Mouse (Mus musculus): Measurements from ENCODE around the gene Ccdc30. TPM values are rescaled to one million over a fixed set of nuclear protein-coding genes. Genes with fewer than 3 reads are reported as not detected.

Gene Ccdc30
- total RNA-seq, 2 experiments from 2014 or later = not detected

Other genes with a start within 250 kb of the Ccdc30 start
- 1.3 and 2.4 TPM in 2 replicates for gene Zfp691, start 241.3 kb downstream of the Ccdc30 start, total RNA-seq (2014; fragmentation: Nextera tagmentation)
- gene Zfp691, start 241.3 kb downstream of the Ccdc30 start, total RNA-seq (2017) = 2.4 and 4.5 TPM in 2 replicates
- 0.36 and 0.52 TPM in 2 replicates for gene Ermap, start 225.5 kb downstream of the Ccdc30 start, total RNA-seq (2014; fragmentation: Nextera tagmentation)
- gene Ermap, start 225.5 kb downstream of the Ccdc30 start, total RNA-seq (2017) = 0.26 and 2.4 TPM in 2 replicates
- 15.7 and 54.8 TPM in 2 replicates for gene Svbp, start 220.2 kb downstream of the Ccdc30 start, total RNA-seq (2014; fragmentation: Nextera tagmentation)
- gene Svbp, start 220.2 kb downstream of the Ccdc30 start, total RNA-seq (2017) = 23.4 and 125 TPM in 2 replicates
- not detected in 2 replicates for gene Tmem269, start 197.3 kb downstream of the Ccdc30 start, total RNA-seq (2014; fragmentation: Nextera tagmentation)
- not detected in 2 replicates for gene Tmem269, start 197.3 kb downstream of the Ccdc30 start, total RNA-seq (2017)
- 5.3 and 11.2 TPM in 2 replicates for gene AU022252, start 182.8 kb downstream of the Ccdc30 start, total RNA-seq (2014; fragmentation: Nextera tagmentation)
- 9.3 and 23.6 TPM in 2 replicates for gene AU022252, start 182.8 kb downstream of the Ccdc30 start, total RNA-seq (2017)
- 14.0 and 14.7 TPM in 2 replicates for gene P3h1, start 182.6 kb downstream of the Ccdc30 start, total RNA-seq (2014; fragmentation: Nextera tagmentation)
- gene P3h1, start 182.6 kb downstream of the Ccdc30 start, total RNA-seq (2017) = 14.7 and 15.9 TPM in 2 replicates
- not detected in 2 replicates for gene Cldn19, start 160.1 kb downstream of the Ccdc30 start, total RNA-seq (2014; fragmentation: Nextera tagmentation)
- gene Cldn19, start 160.1 kb downstream of the Ccdc30 start, total RNA-seq (2017) = not detected in 2 replicates
- 1,162 and 1,300 TPM in 2 replicates for gene Ybx1, start 120.9 kb downstream of the Ccdc30 start, total RNA-seq (2014; fragmentation: Nextera tagmentation)
- 1,625 and 1,634 TPM in 2 replicates for gene Ybx1, start 120.9 kb downstream of the Ccdc30 start, total RNA-seq (2017)
- 107 and 136 TPM in 2 replicates for gene Ppih, start 95.0 kb downstream of the Ccdc30 start, total RNA-seq (2014; fragmentation: Nextera tagmentation)
- gene Ppih, start 95.0 kb downstream of the Ccdc30 start, total RNA-seq (2017) = 163 and 172 TPM in 2 replicates
- 11.5 and 17.4 TPM in 2 replicates for gene Ppcs, start 6.9 kb upstream of the Ccdc30 start, total RNA-seq (2014; fragmentation: Nextera tagmentation)
- 13.3 and 18.0 TPM in 2 replicates for gene Ppcs, start 6.9 kb upstream of the Ccdc30 start, total RNA-seq (2017)
- not detected in 2 replicates for gene Zmynd12, start 7.3 kb upstream of the Ccdc30 start, total RNA-seq (2014; fragmentation: Nextera tagmentation)
- not detected in 2 replicates for gene Zmynd12, start 7.3 kb upstream of the Ccdc30 start, total RNA-seq (2017)
- gene Rimkla, start 77.1 kb upstream of the Ccdc30 start, total RNA-seq (2014; fragmentation: Nextera tagmentation) = not detected in 2 replicates
- gene Rimkla, start 77.1 kb upstream of the Ccdc30 start, total RNA-seq (2017) = 0.10 TPM in 1 of 2 replicates, not detected in the other
- gene Foxj3, start 121.5 kb upstream of the Ccdc30 start, total RNA-seq (2014; fragmentation: Nextera tagmentation) = 23.0 and 25.6 TPM in 2 replicates
- gene Foxj3, start 121.5 kb upstream of the Ccdc30 start, total RNA-seq (2017) = 16.0 and 21.6 TPM in 2 replicates
- gene Frg2f1, start 124.0 kb upstream of the Ccdc30 start, total RNA-seq (2014; fragmentation: Nextera tagmentation) = 1.0 and 3.8 TPM in 2 replicates
- 0.13 and 1.3 TPM in 2 replicates for gene Frg2f1, start 124.0 kb upstream of the Ccdc30 start, total RNA-seq (2017)
- not detected in 2 replicates for gene Guca2a, start 222.2 kb upstream of the Ccdc30 start, total RNA-seq (2014; fragmentation: Nextera tagmentation)
- not detected in 2 replicates for gene Guca2a, start 222.2 kb upstream of the Ccdc30 start, total RNA-seq (2017)
- gene Guca2b, start 243.4 kb upstream of the Ccdc30 start, total RNA-seq (2014; fragmentation: Nextera tagmentation) = not detected in 2 replicates
- not detected in 2 replicates for gene Guca2b, start 243.4 kb upstream of the Ccdc30 start, total RNA-seq (2017)